Mouse (Mus musculus): ENCODE results near the gene Bmp3. TPM values are rescaled to one million over a fixed set of nuclear protein-coding genes. Genes with fewer than 3 reads are reported as not detected.
A peak's percentile ranks its signal among the peaks of the same experiment; 100 is the strongest.

Gene Bmp3
- polyA plus RNA-seq, 1 experiment from 2014 or later = 1.6 TPM

- Histone ChIP-seq H3K9me3 (no peaks in the 10 kb centered on the region), H3K27ac (replicated peaks) (no peak overlapping the region), H3K9ac (replicated peaks) (peak overlapping the region; percentile 52; the same call in 1 of the 2 replicates), H3K4me3 (peak overlapping the region; percentile 58), H3K27me3 (0 out of 2 replicates have a peak, but pooled peaks cover 4% of the 10 kb centered on the region), H3K4me2 (replicated peaks) (peak overlapping the region; percentile 99), H3K36me3 (no peaks in the 10 kb centered on the region), H3K4me1 (peaks cover 19% of the 10 kb centered on the region)
- ATAC-seq (replicated peaks) = no peak
- 14% methylated on average over 12 of the region's 12 CpGs for WGBS
These were observed 1.5 kb downstream of the Bmp3 start for GRCm38 (mm10) chr5:98855741-98856140.

- Histone ChIP-seq H3K27me3 (0 out of 2 replicates have a peak, but pooled peaks cover 4% of the 10 kb centered on the region), H3K4me2 (replicated peaks) (peak overlapping the region; percentile 7), H3K9ac (replicated peaks) (no peak overlapping the region), H3K27ac (replicated peaks) (no peak overlapping the region), H3K36me3 (no peaks in the 10 kb centered on the region), H3K4me3 (peak overlapping the region; percentile 12), H3K4me1 (peaks cover 19% of the 10 kb centered on the region), H3K9me3 (no peaks in the 10 kb centered on the region)
- WGBS = 73% methylated on average over 7 of the region's 7 CpGs
- ATAC-seq (replicated peaks) = no peak
These were observed 2.1 kb downstream of the Bmp3 start for GRCm38 (mm10) chr5:98856356-98856755.

GRCm38 (mm10) chr5:98863891-98864290 lies 9.7 kb downstream of the Bmp3 start:
- under 1% methylated on average over 6 of the region's 6 CpGs for WGBS
- peak; percentile 29; the same call in 1 of the 2 replicates for ATAC-seq (replicated peaks)
- Histone ChIP-seq H3K9ac (replicated peaks) (no peak overlapping the region), H3K27me3 (no peaks in the 10 kb centered on the region), H3K4me1 (peaks cover 4% of the 10 kb centered on the region; the same call in 1 of the 2 replicates), H3K36me3 (no peaks in the 10 kb centered on the region), H3K27ac (replicated peaks) (no peak overlapping the region), H3K4me3 (no peak overlapping the region), H3K4me2 (replicated peaks) (no peak overlapping the region), H3K9me3 (no peaks in the 10 kb centered on the region)

- no peak for ATAC-seq (replicated peaks)
- H3K9me3 ChIP-seq = no peaks in the 10 kb centered on the region
- no peaks in the 10 kb centered on the region for H3K36me3 ChIP-seq
- no peak overlapping the region for H3K9ac ChIP-seq (replicated peaks)
- H3K27ac ChIP-seq (replicated peaks) = no peak overlapping the region
- WGBS = 94% methylated on average over 5 of the region's 5 CpGs
- no peak overlapping the region for H3K4me2 ChIP-seq (replicated peaks)
- no peaks in the 10 kb centered on the region for H3K27me3 ChIP-seq
- H3K4me3 ChIP-seq = no peak overlapping the region
- peaks cover 4% of the 10 kb centered on the region; the same call in 1 of the 2 replicates for H3K4me1 ChIP-seq
These were observed 10.9 kb downstream of the Bmp3 start for GRCm38 (mm10) chr5:98865146-98865545.

- ATAC-seq (replicated peaks) = no peak
- H3K9me3 ChIP-seq = no peaks in the 10 kb centered on the region
- H3K4me3 ChIP-seq = no peak overlapping the region
- H3K36me3 ChIP-seq = no peaks in the 10 kb centered on the region
- H3K27ac ChIP-seq (replicated peaks) = no peak overlapping the region
- no peaks in the 10 kb centered on the region for H3K27me3 ChIP-seq
- no peak overlapping the region for H3K4me2 ChIP-seq (replicated peaks)
- H3K4me1 ChIP-seq = no peaks in the 10 kb centered on the region
- 60% methylated on average over 5 of the region's 5 CpGs for WGBS
- H3K9ac ChIP-seq (replicated peaks) = no peak overlapping the region
These were observed 21.8 kb downstream of the Bmp3 start for GRCm38 (mm10) chr5:98876056-98876455.

DNA sequence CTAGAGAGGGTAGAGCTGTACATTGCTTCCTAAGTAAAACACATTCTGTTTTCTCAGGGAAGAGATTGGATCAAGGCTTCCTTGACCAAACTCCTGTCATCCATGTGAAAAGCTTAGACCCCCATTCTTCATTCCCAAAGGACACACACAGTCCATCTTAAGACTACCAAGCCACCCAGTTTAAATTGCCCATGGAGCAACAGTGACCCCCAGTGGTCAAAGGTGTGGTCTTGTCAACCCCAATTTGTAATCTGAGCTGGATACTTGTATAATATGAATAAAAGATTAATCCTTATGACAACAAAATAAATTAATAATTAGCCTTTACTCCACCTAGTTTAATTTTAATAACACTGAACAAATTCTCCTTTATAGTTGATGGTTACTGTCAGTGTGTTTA lies 24.7 kb downstream of the Bmp3 start:
- Histone ChIP-seq H3K9ac (replicated peaks) (no peak overlapping the region), H3K9me3 (no peaks in the 10 kb centered on the region), H3K36me3 (no peaks in the 10 kb centered on the region), H3K27me3 (no peaks in the 10 kb centered on the region), H3K4me3 (no peak overlapping the region), H3K27ac (replicated peaks) (no peak overlapping the region), H3K4me1 (no peaks in the 10 kb centered on the region), H3K4me2 (replicated peaks) (no peak overlapping the region)
- no peak for ATAC-seq (replicated peaks)

GRCm38 (mm10) chr5:98882096-98882495 lies 27.9 kb downstream of the Bmp3 start:
- 80% methylated on average over 3 of the region's 3 CpGs for WGBS

GRCm38 (mm10) chr5:98890544-98891050 lies 36.4 kb downstream of the Bmp3 start:
- WGBS = 91% methylated on average over 2 of the region's 2 CpGs

More at GRCm38 (mm10) chr5:98882096-98882495, 27.9 kb downstream of the Bmp3 start:
- H3K36me3 ChIP-seq = no peaks in the 10 kb centered on the region
- no peak overlapping the region for H3K4me3 ChIP-seq
- no peak overlapping the region for H3K4me2 ChIP-seq (replicated peaks)
- no peak overlapping the region for H3K27ac ChIP-seq (replicated peaks)
- no peaks in the 10 kb centered on the region for H3K27me3 ChIP-seq
- ATAC-seq (replicated peaks) = no peak
- H3K4me1 ChIP-seq = no peaks in the 10 kb centered on the region
- no peaks in the 10 kb centered on the region for H3K9me3 ChIP-seq
- H3K9ac ChIP-seq (replicated peaks) = no peak overlapping the region

DNA sequence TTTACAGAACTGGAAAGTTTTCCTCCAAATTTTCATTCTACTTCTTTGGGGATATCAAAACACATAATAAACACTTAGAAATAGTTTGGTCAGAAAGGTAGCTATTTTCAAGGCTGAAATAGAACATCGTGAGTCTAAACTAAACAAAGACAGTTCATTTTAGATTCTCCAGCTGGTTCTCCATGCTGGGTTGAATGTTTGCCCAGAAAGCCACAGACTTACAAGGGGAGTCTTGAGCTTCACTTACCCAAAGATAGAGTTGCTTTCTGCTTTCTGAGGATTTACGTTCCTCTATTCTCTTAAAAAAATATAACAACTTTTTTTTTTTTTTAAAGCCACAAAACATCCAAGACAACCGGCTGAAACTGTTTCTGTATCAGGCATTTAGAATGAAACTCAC lies 40.1 kb downstream of the Bmp3 start:
- Histone ChIP-seq H3K4me1 (no peaks in the 10 kb centered on the region), H3K4me2 (replicated peaks) (no peak overlapping the region), H3K4me3 (no peak overlapping the region), H3K9me3 (no peaks in the 10 kb centered on the region), H3K27ac (replicated peaks) (no peak overlapping the region), H3K36me3 (no peaks in the 10 kb centered on the region), H3K27me3 (no peaks in the 10 kb centered on the region), H3K9ac (replicated peaks) (no peak overlapping the region)
- WGBS = 86% methylated on average over 3 of the region's 3 CpGs
- ATAC-seq (replicated peaks) = no peak

More at GRCm38 (mm10) chr5:98890544-98891050, 36.4 kb downstream of the Bmp3 start:
- no peak overlapping the region for H3K27ac ChIP-seq (replicated peaks)
- no peak overlapping the region for H3K4me2 ChIP-seq (replicated peaks)
- H3K27me3 ChIP-seq = no peaks in the 10 kb centered on the region
- ATAC-seq (replicated peaks) = no peak
- H3K4me1 ChIP-seq = no peaks in the 10 kb centered on the region
- no peaks in the 10 kb centered on the region for H3K36me3 ChIP-seq
- H3K9ac ChIP-seq (replicated peaks) = no peak overlapping the region
- H3K9me3 ChIP-seq = no peaks in the 10 kb centered on the region
- no peak overlapping the region for H3K4me3 ChIP-seq

DNA sequence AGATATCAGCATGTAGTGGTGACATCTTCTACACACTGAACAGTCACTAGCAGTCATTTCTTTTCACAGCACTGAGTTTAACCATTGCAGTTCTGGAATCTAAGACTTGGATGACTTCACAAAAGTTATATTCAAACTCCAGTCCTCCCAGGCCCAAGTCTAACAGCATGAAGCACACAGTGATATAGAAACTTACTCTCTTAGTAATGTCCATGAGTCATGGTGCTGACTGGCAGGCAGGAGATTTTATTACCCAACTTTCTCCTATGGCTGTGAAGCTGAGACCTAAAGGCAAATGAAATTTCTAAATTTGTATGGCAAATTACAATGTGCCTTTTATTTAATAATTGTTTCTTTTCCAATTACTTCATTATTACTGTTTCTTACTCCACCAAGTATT lies 43.7 kb downstream of the Bmp3 start:
- Histone ChIP-seq H3K9ac (replicated peaks) (no peak overlapping the region), H3K27me3 (no peaks in the 10 kb centered on the region), H3K36me3 (no peaks in the 10 kb centered on the region), H3K4me2 (replicated peaks) (no peak overlapping the region), H3K4me3 (no peak overlapping the region), H3K9me3 (no peaks in the 10 kb centered on the region), H3K27ac (replicated peaks) (no peak overlapping the region), H3K4me1 (0 out of 2 replicates have a peak, but pooled peaks cover 3% of the 10 kb centered on the region)
- ATAC-seq (replicated peaks) = no peak

- Histone ChIP-seq H3K27me3 (no peaks in the 10 kb centered on the region), H3K36me3 (no peaks in the 10 kb centered on the region), H3K9ac (replicated peaks) (no peak overlapping the region), H3K27ac (replicated peaks) (no peak overlapping the region), H3K4me3 (no peak overlapping the region), H3K4me1 (0 out of 2 replicates have a peak, but pooled peaks cover 3% of the 10 kb centered on the region), H3K4me2 (replicated peaks) (no peak overlapping the region), H3K9me3 (0 out of 2 replicates have a peak, but pooled peaks cover 2% of the 10 kb centered on the region)
- no peak for ATAC-seq (replicated peaks)
- 67% methylated on average over 5 of the region's 5 CpGs for WGBS
These were observed 46.7 kb downstream of the Bmp3 start for GRCm38 (mm10) chr5:98900926-98901325.

DNA sequence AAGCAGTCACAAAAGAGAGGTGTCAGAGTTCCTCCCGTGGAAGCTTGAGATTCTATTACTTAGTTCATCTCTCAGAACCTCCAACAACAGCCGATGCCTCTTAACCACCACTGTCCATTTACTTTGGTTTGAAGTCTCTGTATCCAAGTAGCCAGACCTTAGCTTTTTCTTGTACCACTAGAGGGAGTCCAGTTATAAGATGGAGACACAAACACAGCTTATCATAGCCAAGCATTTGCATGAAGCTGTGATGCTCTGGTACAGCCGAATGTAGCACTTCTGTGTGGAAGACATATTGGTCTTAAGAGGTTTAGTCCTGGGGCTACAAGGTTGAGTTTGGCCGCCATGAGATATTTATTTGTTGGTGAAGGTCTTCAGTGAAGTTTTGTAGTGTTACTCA lies 48.1 kb downstream of the Bmp3 start:
- 63% methylated on average over 4 of the region's 4 CpGs for WGBS
- H3K4me1 ChIP-seq = 0 out of 2 replicates have a peak, but pooled peaks cover 3% of the 10 kb centered on the region
- H3K9ac ChIP-seq (replicated peaks) = no peak overlapping the region
- ATAC-seq (replicated peaks) = 0 out of 2 replicates have a peak, but pooled peaks have one; percentile 26
- no peak overlapping the region for H3K27ac ChIP-seq (replicated peaks)
- no peak overlapping the region for H3K4me2 ChIP-seq (replicated peaks)
- H3K36me3 ChIP-seq = no peaks in the 10 kb centered on the region
- H3K4me3 ChIP-seq = no peak overlapping the region
- no peaks in the 10 kb centered on the region for H3K27me3 ChIP-seq
- 0 out of 2 replicates have a peak, but pooled peaks cover 7% of the 10 kb centered on the region for H3K9me3 ChIP-seq

GRCm38 (mm10) chr5:98918716-98919115 lies 64.5 kb downstream of the Bmp3 start:
- no peaks in the 10 kb centered on the region for H3K9me3 ChIP-seq
- H3K27me3 ChIP-seq = no peaks in the 10 kb centered on the region
- no peak overlapping the region for H3K4me3 ChIP-seq
- H3K4me2 ChIP-seq (replicated peaks) = no peak overlapping the region
- WGBS = 97% methylated on average over 5 of the region's 5 CpGs
- H3K9ac ChIP-seq (replicated peaks) = no peak overlapping the region
- no peak overlapping the region for H3K27ac ChIP-seq (replicated peaks)
- peaks cover 11% of the 10 kb centered on the region for H3K4me1 ChIP-seq
- no peak for ATAC-seq (replicated peaks)
- no peaks in the 10 kb centered on the region for H3K36me3 ChIP-seq
